Mouse (Mus musculus): ENCODE data around the gene Gcnt2. TPM values are rescaled to one million over a fixed set of nuclear protein-coding genes. Genes with fewer than 3 reads are reported as not detected.
"Not testable (repeated sequence)": the region's sequence is repeated elsewhere in the genome, so short reads cannot be mapped to it uniquely, and the experiment has no call there.

The Gcnt2 gene
- polyA plus RNA-seq, 1 experiment, result 9.2 TPM

- 69% methylated on average over 5 of the region's 5 CpGs for WGBS
- Histone ChIP-seq H3K27ac (ENCODE audit: insufficient read depth, low read depth, low read length) (peak overlapping the region; percentile 41; the same call in 1 of the 2 replicates), H3K4me1 (ENCODE audit: control insufficient read depth, insufficient read depth, low read length) (peaks cover 16% of the 10 kb centered on the region), H3K27me3 (replicated peaks; ENCODE audit: control insufficient read depth, insufficient read depth, low read length) (no peaks in the 10 kb centered on the region), H3K36me3 (ENCODE audit: control insufficient read depth, insufficient read depth, low read length) (no peaks in the 10 kb centered on the region), H3K4me3 (ENCODE audit: insufficient read depth, low read depth, low read length) (no peak overlapping the region)
- no peak for TF ChIP-seq POLR2A (IDR thresholded peaks at IDR 0.05; ENCODE audit: low read depth, low read length)
- TF ChIP-seq CTCF (conservative IDR thresholded peaks at IDR 0.05; ENCODE audit: insufficient read depth, insufficient read length, low read depth, low read length), result no peak
- DNase-seq, result no peak
These were observed 25.3 kb downstream of the Gcnt2 start for GRCm38 (mm10) chr13:40884878-40885277.

DNA sequence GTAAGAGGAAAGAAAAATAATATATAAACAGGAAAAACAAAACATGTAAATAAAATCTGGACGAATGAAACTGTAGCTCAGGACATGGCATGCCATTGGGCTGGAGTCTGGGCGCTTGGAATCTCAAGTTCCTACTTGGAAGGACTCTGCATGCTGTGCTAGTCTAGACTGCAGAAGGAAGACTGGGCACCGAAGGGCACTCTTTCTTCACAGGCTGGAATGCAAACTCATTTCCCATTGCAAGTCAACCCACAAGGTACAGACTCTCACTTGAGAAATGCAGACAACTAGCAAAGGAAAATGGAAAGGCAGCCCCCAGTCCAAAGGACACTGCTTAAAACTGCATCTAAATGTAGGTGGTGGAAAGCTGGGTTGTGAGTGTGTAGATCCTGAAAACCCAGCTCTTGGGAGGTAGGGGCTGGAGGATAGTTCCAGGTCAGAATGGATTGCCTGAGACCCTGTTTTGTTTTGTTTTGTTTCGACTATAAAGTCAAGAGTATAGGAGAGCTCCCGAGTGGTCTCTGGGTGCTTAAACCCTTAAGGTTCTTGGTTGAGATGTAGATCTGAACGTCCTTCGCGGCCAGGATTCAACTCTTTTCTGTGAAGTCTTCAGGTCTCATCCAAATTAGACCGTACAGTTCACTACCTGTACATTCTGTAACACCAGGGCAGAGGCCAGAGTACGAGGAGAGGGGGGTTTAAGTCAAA lies 26.5 kb downstream of the Gcnt2 start:
- H3K4me1 ChIP-seq (ENCODE audit: control insufficient read depth, insufficient read depth, low read length), result peaks cover 24% of the 10 kb centered on the region
- no peaks in the 10 kb centered on the region for H3K27me3 ChIP-seq (replicated peaks; ENCODE audit: control insufficient read depth, insufficient read depth, low read length)
- 39% methylated on average over 10 of the region's 10 CpGs for WGBS
- no peak overlapping the region for H3K4me3 ChIP-seq (ENCODE audit: insufficient read depth, low read depth, low read length)
- no peaks in the 10 kb centered on the region for H3K36me3 ChIP-seq (ENCODE audit: control insufficient read depth, insufficient read depth, low read length)
- DNase-seq, result peak; percentile 27
- no peak overlapping the region for H3K27ac ChIP-seq (ENCODE audit: insufficient read depth, low read depth, low read length)
- TF ChIP-seq CTCF (conservative IDR thresholded peaks at IDR 0.05; ENCODE audit: insufficient read depth, insufficient read length, low read depth, low read length), result no peak
- no peak for TF ChIP-seq POLR2A (IDR thresholded peaks at IDR 0.05; ENCODE audit: low read depth, low read length)

- Histone ChIP-seq H3K27ac (ENCODE audit: insufficient read depth, low read depth, low read length) (peak overlapping the region; percentile 69), H3K36me3 (ENCODE audit: control insufficient read depth, insufficient read depth, low read length) (no peaks in the 10 kb centered on the region), H3K4me3 (ENCODE audit: insufficient read depth, low read depth, low read length) (peak overlapping the region; percentile 30), H3K4me1 (ENCODE audit: control insufficient read depth, insufficient read depth, low read length) (peaks cover 25% of the 10 kb centered on the region), H3K27me3 (replicated peaks; ENCODE audit: control insufficient read depth, insufficient read depth, low read length) (no peaks in the 10 kb centered on the region)
- no peak for TF ChIP-seq CTCF (conservative IDR thresholded peaks at IDR 0.05; ENCODE audit: insufficient read depth, insufficient read length, low read depth, low read length)
- no peak for TF ChIP-seq POLR2A (IDR thresholded peaks at IDR 0.05; ENCODE audit: low read depth, low read length)
- DNase-seq, result peak; percentile 54
- 11% methylated on average over 22 of the region's 22 CpGs for WGBS
These were observed 27.3 kb downstream of the Gcnt2 start for GRCm38 (mm10) chr13:40886643-40887381.

DNA sequence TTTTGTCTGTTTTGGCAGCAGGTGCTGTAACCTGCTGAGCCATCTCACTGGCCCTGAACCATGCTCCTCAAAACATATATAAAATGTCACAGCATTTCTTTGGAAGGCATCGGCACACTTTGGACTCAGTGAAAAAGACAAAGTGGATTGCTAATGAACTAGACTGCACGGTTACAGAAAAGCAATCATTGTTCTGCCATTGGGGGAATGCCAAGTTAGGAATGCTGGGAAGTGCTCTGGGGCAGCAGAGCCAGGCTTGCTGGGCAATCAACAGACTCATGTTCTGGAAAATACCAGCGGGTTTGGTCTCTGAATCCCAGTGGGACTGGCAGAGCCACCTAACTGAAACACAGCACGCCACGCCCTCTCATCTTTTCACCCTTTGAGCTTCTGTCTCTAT lies 31.0 kb downstream of the Gcnt2 start:
- no peak for TF ChIP-seq CTCF (conservative IDR thresholded peaks at IDR 0.05; ENCODE audit: insufficient read depth, insufficient read length, low read depth, low read length)
- no peak for TF ChIP-seq POLR2A (IDR thresholded peaks at IDR 0.05; ENCODE audit: low read depth, low read length)
- Histone ChIP-seq H3K27me3 (replicated peaks; ENCODE audit: control insufficient read depth, insufficient read depth, low read length) (no peaks in the 10 kb centered on the region), H3K36me3 (ENCODE audit: control insufficient read depth, insufficient read depth, low read length) (no peaks in the 10 kb centered on the region), H3K27ac (ENCODE audit: insufficient read depth, low read depth, low read length) (peak overlapping the region; percentile 81), H3K4me3 (ENCODE audit: insufficient read depth, low read depth, low read length) (no peak overlapping the region), H3K4me1 (ENCODE audit: control insufficient read depth, insufficient read depth, low read length) (peaks cover 29% of the 10 kb centered on the region)
- peak; percentile 86 for DNase-seq
- WGBS, result 32% methylated on average over 5 of the region's 5 CpGs

GRCm38 (mm10) chr13:40891369-40891768 lies 31.8 kb downstream of the Gcnt2 start:
- H3K36me3 ChIP-seq (ENCODE audit: control insufficient read depth, insufficient read depth, low read length); DNase-seq; H3K4me3 ChIP-seq (ENCODE audit: insufficient read depth, low read depth, low read length); H3K27me3 ChIP-seq (replicated peaks; ENCODE audit: control insufficient read depth, insufficient read depth, low read length): not testable (repeated sequence)
- 91% methylated on average over 1 of the region's 1 CpGs for WGBS
- Histone ChIP-seq H3K4me1 (ENCODE audit: control insufficient read depth, insufficient read depth, low read length) (peaks cover 24% of the 10 kb centered on the region), H3K27ac (ENCODE audit: insufficient read depth, low read depth, low read length) (0 out of 2 replicates have a peak overlapping the region, but pooled peaks have one; percentile 76)

DNA sequence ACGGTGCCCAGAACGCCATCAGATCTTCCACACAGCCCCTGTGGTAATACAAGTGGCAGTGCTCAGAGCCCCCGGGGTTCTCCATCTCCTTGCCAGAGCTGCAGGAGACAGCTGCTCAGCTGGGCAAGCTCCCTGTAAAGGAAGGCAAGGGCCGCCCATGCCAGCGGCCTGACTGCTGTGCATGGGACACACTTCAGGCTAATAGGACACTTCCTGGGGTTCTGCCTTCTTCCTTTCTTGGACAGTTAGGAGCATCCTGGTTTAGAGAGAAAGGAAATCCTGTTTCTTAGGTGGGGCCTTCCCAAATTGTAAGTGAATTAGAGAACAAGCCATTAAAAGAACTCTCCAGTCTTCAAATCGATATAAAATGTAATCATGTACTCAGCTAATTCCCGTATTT lies 32.5 kb downstream of the Gcnt2 start:
- H3K4me3 ChIP-seq (ENCODE audit: insufficient read depth, low read depth, low read length), result no peak overlapping the region
- peak; percentile 67 for DNase-seq
- no peaks in the 10 kb centered on the region for H3K36me3 ChIP-seq (ENCODE audit: control insufficient read depth, insufficient read depth, low read length)
- peak overlapping the region; percentile 76 for H3K27ac ChIP-seq (ENCODE audit: insufficient read depth, low read depth, low read length)
- 64% methylated on average over 7 of the region's 7 CpGs for WGBS
- no peaks in the 10 kb centered on the region for H3K27me3 ChIP-seq (replicated peaks; ENCODE audit: control insufficient read depth, insufficient read depth, low read length)
- peaks cover 20% of the 10 kb centered on the region for H3K4me1 ChIP-seq (ENCODE audit: control insufficient read depth, insufficient read depth, low read length)
- TF ChIP-seq CTCF (conservative IDR thresholded peaks at IDR 0.05; ENCODE audit: insufficient read depth, insufficient read length, low read depth, low read length) (no peak), POLR2A (IDR thresholded peaks at IDR 0.05; ENCODE audit: low read depth, low read length) (no peak)

GRCm38 (mm10) chr13:40892547-40892946 lies 33.0 kb downstream of the Gcnt2 start:
- Histone ChIP-seq H3K36me3 (ENCODE audit: control insufficient read depth, insufficient read depth, low read length) (no peaks in the 10 kb centered on the region), H3K4me1 (ENCODE audit: control insufficient read depth, insufficient read depth, low read length) (peaks cover 20% of the 10 kb centered on the region), H3K27ac (ENCODE audit: insufficient read depth, low read depth, low read length) (peak overlapping the region; percentile 57), H3K27me3 (replicated peaks; ENCODE audit: control insufficient read depth, insufficient read depth, low read length) (no peaks in the 10 kb centered on the region), H3K4me3 (ENCODE audit: insufficient read depth, low read depth, low read length) (no peak overlapping the region)
- 67% methylated on average over 4 of the region's 4 CpGs for WGBS
- no peak for DNase-seq
- no peak for TF ChIP-seq POLR2A (IDR thresholded peaks at IDR 0.05; ENCODE audit: low read depth, low read length)
- TF ChIP-seq CTCF (conservative IDR thresholded peaks at IDR 0.05; ENCODE audit: insufficient read depth, insufficient read length, low read depth, low read length), result no peak
